Mouse (Mus musculus): ENCODE measurements around the gene Efhd2. TPM values are rescaled to one million over a fixed set of nuclear protein-coding genes. Genes with fewer than 3 reads are reported as not detected.

Efhd2 gene
- polyA plus RNA-seq, 1 experiment from 2014 or later, result 40.7 TPM

DNA sequence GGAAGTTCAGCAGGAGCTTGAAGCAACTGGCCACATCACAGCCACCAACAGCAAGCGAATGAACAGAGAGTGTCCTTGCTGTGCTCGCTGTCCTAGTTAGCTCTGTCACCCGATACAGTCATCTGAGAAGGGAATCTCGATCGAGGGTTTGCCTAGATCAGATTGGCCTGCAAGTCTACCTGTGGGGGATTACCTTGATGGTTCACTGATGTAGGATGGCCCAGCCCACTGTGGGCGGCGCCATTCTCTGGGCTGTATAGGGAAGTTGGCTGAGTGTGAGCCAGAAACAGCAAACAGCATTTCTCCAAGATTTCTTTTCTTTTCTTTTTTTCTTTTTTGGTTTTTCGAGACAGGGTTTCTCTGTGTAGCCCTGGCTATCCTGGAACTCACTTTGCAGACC is 10.2 kb downstream of the Efhd2 start:
- peaks cover 23% of the 10 kb centered on the region for H3K4me1 ChIP-seq
- DNase-seq (ENCODE audit: low spot score), result no peak
- H3K27ac ChIP-seq (replicated peaks), result no peak overlapping the region
- H3K36me3 ChIP-seq (replicated peaks), result peaks cover 20% of the 10 kb centered on the region
- no peak overlapping the region for H3K4me3 ChIP-seq
- H3K9me3 ChIP-seq, result no peaks in the 10 kb centered on the region
- 93% methylated on average over 8 of the region's 8 CpGs for WGBS
- H3K27me3 ChIP-seq (replicated peaks; ENCODE audit: low read depth, poor library complexity, severe bottlenecking), result no peaks in the 10 kb centered on the region

GRCm38 (mm10) chr4:141863726-141864280 is 10.9 kb downstream of the Efhd2 start:
- Histone ChIP-seq H3K27ac (replicated peaks) (0 out of 2 replicates have a peak overlapping the region, but pooled peaks have one; percentile 25), H3K9me3 (no peaks in the 10 kb centered on the region), H3K27me3 (replicated peaks; ENCODE audit: low read depth, poor library complexity, severe bottlenecking) (no peaks in the 10 kb centered on the region), H3K4me3 (no peak overlapping the region), H3K4me1 (peaks cover 21% of the 10 kb centered on the region), H3K36me3 (replicated peaks) (peaks cover 27% of the 10 kb centered on the region)
- no peak for DNase-seq (ENCODE audit: low spot score)
- 88% methylated on average over 7 of the region's 7 CpGs for WGBS

DNA sequence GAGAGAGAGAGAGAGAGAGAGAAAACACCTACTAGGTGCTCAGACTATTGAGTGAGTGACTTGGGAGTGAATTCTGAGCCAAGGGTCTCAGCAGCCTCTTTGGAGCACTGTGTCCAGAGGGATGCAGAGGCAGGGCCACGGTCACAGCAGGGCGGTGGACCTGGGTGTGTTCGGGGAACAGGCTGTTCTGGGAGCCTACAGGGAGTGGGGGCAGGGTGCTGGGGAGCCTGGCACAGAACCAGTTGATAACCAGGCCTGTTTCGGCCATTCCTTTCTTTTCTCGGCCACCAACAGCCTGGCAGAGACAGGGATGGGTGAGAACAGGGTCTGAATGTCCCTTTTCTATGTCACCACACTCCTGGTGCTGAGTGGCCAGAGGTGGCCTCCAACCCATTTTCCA is 11.9 kb downstream of the Efhd2 start:
- Histone ChIP-seq H3K4me1 (peaks cover 21% of the 10 kb centered on the region), H3K27me3 (replicated peaks; ENCODE audit: low read depth, poor library complexity, severe bottlenecking) (no peaks in the 10 kb centered on the region), H3K9me3 (no peaks in the 10 kb centered on the region), H3K4me3 (no peak overlapping the region), H3K36me3 (replicated peaks) (peaks cover 30% of the 10 kb centered on the region), H3K27ac (replicated peaks) (no peak overlapping the region)
- no peak for DNase-seq (ENCODE audit: low spot score)
- WGBS, result 81% methylated on average over 5 of the region's 5 CpGs

DNA sequence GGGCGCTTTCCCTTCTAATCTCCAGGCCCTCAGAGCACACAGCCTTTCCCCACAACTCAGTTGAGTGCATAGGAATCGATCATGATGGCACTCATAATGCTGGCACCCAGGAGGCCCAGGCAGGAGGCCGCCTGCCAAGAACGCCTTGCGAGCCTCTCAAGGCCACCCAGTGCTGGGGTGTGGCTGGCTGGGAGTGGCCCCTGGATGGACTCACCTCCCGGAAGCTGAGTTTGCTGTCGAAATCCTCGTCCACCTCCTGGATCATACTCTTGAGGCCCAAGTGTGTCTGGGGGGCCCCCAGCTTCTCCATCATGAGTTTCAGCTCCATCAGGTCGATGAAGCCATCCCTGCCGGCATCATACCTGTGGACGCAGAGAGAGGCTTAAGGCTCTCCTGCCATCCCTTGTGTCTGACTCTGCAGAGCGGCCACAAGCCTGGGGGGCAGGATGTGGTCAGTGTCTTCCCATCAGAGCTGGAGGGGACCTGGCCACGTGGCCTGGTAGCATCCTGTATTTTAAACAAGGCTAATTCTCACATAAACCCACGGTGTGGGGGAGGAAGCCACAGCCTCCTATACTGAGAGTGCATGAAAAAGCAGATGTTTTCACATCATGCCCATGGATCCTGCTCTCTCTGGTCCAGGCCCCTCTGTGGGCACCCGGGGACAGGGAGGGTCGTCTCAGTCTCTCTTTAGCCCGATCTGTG is 13.0 kb downstream of the Efhd2 start:
- WGBS, result 88% methylated on average over 17 of the region's 17 CpGs
- H3K36me3 ChIP-seq (replicated peaks), result peaks cover 30% of the 10 kb centered on the region
- no peak overlapping the region for H3K4me3 ChIP-seq
- no peak for DNase-seq (ENCODE audit: low spot score)
- no peaks in the 10 kb centered on the region for H3K9me3 ChIP-seq
- no peak overlapping the region for H3K27ac ChIP-seq (replicated peaks)
- no peaks in the 10 kb centered on the region for H3K27me3 ChIP-seq (replicated peaks; ENCODE audit: low read depth, poor library complexity, severe bottlenecking)
- H3K4me1 ChIP-seq, result peaks cover 12% of the 10 kb centered on the region

GRCm38 (mm10) chr4:141860246-141860841 is 14.4 kb downstream of the Efhd2 start:
- DNase-seq (ENCODE audit: low spot score), result no peak
- Histone ChIP-seq H3K4me1 (peaks cover 12% of the 10 kb centered on the region), H3K27ac (replicated peaks) (no peak overlapping the region), H3K4me3 (no peak overlapping the region), H3K27me3 (replicated peaks; ENCODE audit: low read depth, poor library complexity, severe bottlenecking) (no peaks in the 10 kb centered on the region), H3K9me3 (no peaks in the 10 kb centered on the region), H3K36me3 (replicated peaks) (peaks cover 30% of the 10 kb centered on the region)
- 74% methylated on average over 19 of the region's 19 CpGs for WGBS

GRCm38 (mm10) chr4:141859351-141859750 is 15.4 kb downstream of the Efhd2 start:
- DNase-seq (ENCODE audit: low spot score), result no peak
- WGBS, result 93% methylated on average over 14 of the region's 14 CpGs
- Histone ChIP-seq H3K27me3 (replicated peaks; ENCODE audit: low read depth, poor library complexity, severe bottlenecking) (no peaks in the 10 kb centered on the region), H3K4me3 (no peak overlapping the region), H3K27ac (replicated peaks) (no peak overlapping the region), H3K36me3 (replicated peaks) (peaks cover 30% of the 10 kb centered on the region), H3K4me1 (peaks cover 12% of the 10 kb centered on the region), H3K9me3 (no peaks in the 10 kb centered on the region)

DNA sequence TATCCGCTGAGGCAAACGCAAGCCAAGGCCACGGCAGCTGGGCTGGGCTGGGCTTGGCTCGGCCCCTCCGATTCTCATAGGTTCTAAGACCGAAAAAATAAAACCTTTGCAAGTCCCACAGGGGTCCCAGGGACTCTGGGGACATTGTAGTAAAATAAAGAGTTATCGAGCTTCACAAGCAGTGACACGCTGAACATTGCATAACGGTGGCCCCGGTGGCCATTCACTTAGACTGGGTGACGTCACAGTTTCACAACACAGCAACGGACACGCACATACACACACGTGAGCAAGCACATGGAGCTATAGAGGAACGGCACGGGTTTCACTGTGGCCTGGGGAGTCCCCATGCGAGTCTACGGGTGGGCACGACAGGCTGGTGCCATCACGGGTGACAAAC is 16.2 kb downstream of the Efhd2 start:
- H3K36me3 ChIP-seq (replicated peaks), result peaks cover 30% of the 10 kb centered on the region
- peaks cover 7% of the 10 kb centered on the region for H3K4me1 ChIP-seq
- H3K27ac ChIP-seq (replicated peaks), result no peak overlapping the region
- no peak for DNase-seq (ENCODE audit: low spot score)
- no peak overlapping the region for H3K4me3 ChIP-seq
- 92% methylated on average over 20 of the region's 20 CpGs for WGBS
- H3K9me3 ChIP-seq, result no peaks in the 10 kb centered on the region; the same call in 1 of the 2 replicates
- H3K27me3 ChIP-seq (replicated peaks; ENCODE audit: low read depth, poor library complexity, severe bottlenecking), result no peaks in the 10 kb centered on the region

- Histone ChIP-seq H3K27ac (replicated peaks) (no peak overlapping the region), H3K4me1 (no peaks in the 10 kb centered on the region; the same call in 1 of the 2 replicates), H3K9me3 (peaks cover 3% of the 10 kb centered on the region; the same call in 1 of the 2 replicates), H3K36me3 (replicated peaks) (peaks cover 30% of the 10 kb centered on the region), H3K27me3 (replicated peaks; ENCODE audit: low read depth, poor library complexity, severe bottlenecking) (no peaks in the 10 kb centered on the region), H3K4me3 (no peak overlapping the region)
- peak; percentile 88 for DNase-seq (ENCODE audit: low spot score)
- WGBS, result 20% methylated on average over 10 of the region's 10 CpGs
Observed at GRCm38 (mm10) chr4:141857422-141857930, 17.2 kb downstream of the Efhd2 start.

- peak; percentile 66 for DNase-seq (ENCODE audit: low spot score)
- Histone ChIP-seq H3K4me1 (no peaks in the 10 kb centered on the region; the same call in 1 of the 2 replicates), H3K36me3 (replicated peaks) (no peaks in the 10 kb centered on the region), H3K4me3 (no peak overlapping the region), H3K27me3 (replicated peaks; ENCODE audit: low read depth, poor library complexity, severe bottlenecking) (no peaks in the 10 kb centered on the region), H3K27ac (replicated peaks) (no peak overlapping the region), H3K9me3 (peaks cover 3% of the 10 kb centered on the region; the same call in 1 of the 2 replicates)
- 83% methylated on average over 9 of the region's 9 CpGs for WGBS
Observed at GRCm38 (mm10) chr4:141853437-141853836, 21.3 kb downstream of the Efhd2 start.

GRCm38 (mm10) chr4:141845999-141846398 is 28.7 kb downstream of the Efhd2 start, which contains the start of gene Ctrc:
Gene Ctrc (minus strand): TSS chr4:141846359.
- Histone ChIP-seq H3K36me3 (replicated peaks) (no peaks in the 10 kb centered on the region), H3K27me3 (replicated peaks; ENCODE audit: low read depth, poor library complexity, severe bottlenecking) (no peaks in the 10 kb centered on the region), H3K4me3 (no peak within 1 kb of the TSS), H3K27ac (replicated peaks) (no peak within 1 kb of the TSS), H3K4me1 (no peaks in the 10 kb centered on the region), H3K9me3 (no peaks in the 10 kb centered on the region)
- 82% methylated on average over 6 of the region's 6 CpGs for WGBS
- no peak for DNase-seq (ENCODE audit: low spot score)

DNA sequence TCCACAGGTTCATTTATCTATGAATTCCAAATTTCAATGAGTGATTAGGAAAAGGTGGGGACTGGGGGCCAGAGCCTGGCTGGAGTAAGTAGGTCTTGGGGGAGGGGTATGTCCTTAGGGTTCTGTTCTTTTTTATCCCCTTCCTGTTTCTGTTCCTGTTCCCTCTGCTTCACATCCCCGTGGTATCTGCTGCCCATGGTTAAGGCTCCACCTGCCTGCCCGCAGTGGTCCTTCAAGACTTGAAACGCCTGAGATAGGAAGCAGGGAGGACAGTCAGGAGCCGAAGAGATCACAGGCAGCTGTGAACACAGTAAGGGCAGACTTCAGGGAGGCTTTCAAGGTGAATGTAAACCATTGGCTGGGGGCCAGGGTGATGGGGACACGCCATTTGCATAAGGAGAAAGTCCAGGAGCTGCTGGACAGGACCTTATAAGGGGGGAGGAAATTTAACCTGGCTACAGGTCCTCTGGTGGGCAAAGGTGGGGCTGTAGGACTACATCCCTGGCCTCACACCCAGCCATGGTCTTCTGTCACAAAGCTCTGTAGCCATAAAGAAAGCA is 40.1 kb downstream of the Efhd2 start:
- H3K36me3 ChIP-seq (replicated peaks), result no peaks in the 10 kb centered on the region
- H3K9me3 ChIP-seq, result no peaks in the 10 kb centered on the region
- DNase-seq (ENCODE audit: low spot score), result no peak
- H3K27me3 ChIP-seq (replicated peaks; ENCODE audit: low read depth, poor library complexity, severe bottlenecking), result no peaks in the 10 kb centered on the region
- H3K4me3 ChIP-seq, result no peak overlapping the region
- no peak overlapping the region for H3K27ac ChIP-seq (replicated peaks)
- WGBS, result 74% methylated on average over 5 of the region's 5 CpGs
- no peaks in the 10 kb centered on the region for H3K4me1 ChIP-seq

DNA sequence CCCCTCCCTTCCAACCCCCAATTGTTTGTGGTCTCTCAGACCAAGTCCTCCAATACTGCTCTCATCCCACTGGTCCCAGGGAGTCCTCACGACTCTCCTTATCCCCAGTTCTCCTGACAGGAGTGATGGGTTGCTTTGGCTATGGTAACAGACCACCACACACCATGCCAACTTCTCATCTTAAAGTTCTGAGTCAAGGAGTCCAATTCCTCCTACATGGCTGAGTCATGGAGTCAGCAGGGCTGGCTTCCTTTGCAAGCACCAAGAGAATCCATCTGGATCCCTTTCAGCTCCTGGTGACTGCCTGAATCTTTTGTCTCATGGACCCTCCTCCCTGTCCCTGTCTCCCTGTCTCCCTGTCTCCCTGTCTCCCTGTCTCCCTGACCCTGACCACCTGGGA is 40.8 kb downstream of the Efhd2 start:
- no peaks in the 10 kb centered on the region for H3K27me3 ChIP-seq (replicated peaks; ENCODE audit: low read depth, poor library complexity, severe bottlenecking)
- WGBS, result 49% methylated on average over 1 of the region's 1 CpGs
- no peak overlapping the region; the same call in 1 of the 2 replicates for H3K27ac ChIP-seq (replicated peaks)
- no peak overlapping the region for H3K4me3 ChIP-seq
- no peaks in the 10 kb centered on the region for H3K9me3 ChIP-seq
- H3K36me3 ChIP-seq (replicated peaks), result no peaks in the 10 kb centered on the region
- no peaks in the 10 kb centered on the region for H3K4me1 ChIP-seq
- no peak for DNase-seq (ENCODE audit: low spot score)
